Comparison of ENCODE assay signal across 7 mouse cellular contexts in genomic region chr12:45074611-45075342, GRCm38 (mm10). TPM values are rescaled to one million over a fixed set of nuclear protein-coding genes. Genes with fewer than 3 reads are reported as not detected.
DNase-seq lines count a peak whose midpoint lies in the region; ATAC-seq and TF ChIP-seq lines count a peak whose summit lies in the region.

TSS of gene Stxbp6 (minus strand) at chr12:45074709.

- H3K27me3 ChIP-seq in limb, embryonic 12.5 days, result no peaks in the 10 kb centered on the region
- peaks cover 2% of the 10 kb centered on the region; the same call in 1 of the 2 replicates for H3K27me3 ChIP-seq in midbrain, embryonic 13.5 days

- H3K36me3 ChIP-seq in limb, embryonic 12.5 days, result no peaks in the 10 kb centered on the region
- no peaks in the 10 kb centered on the region for H3K36me3 ChIP-seq in midbrain, embryonic 13.5 days

- 2% methylated on average over 20 of the region's 20 CpGs for WGBS in limb, embryonic 12.5 days
- 1% methylated on average over 20 of the region's 20 CpGs for WGBS in midbrain, embryonic 13.5 days

- DNase-seq in adrenal gland, adult 18-20 months (ENCODE audit: low spot score in 2 of 2), result peak; percentile 73 to 90
- peak; percentile 74 for DNase-seq in kidney, adult 11 months
- DNase-seq in testis, postnatal 10 days (ENCODE audit: low spot score), result peak; percentile 85

- ATAC-seq in granulocyte monocyte progenitor cell, adult 5-6 weeks (replicated peaks; ENCODE audit: poor library complexity, severe bottlenecking), result peak; percentile 64
- ATAC-seq in limb, embryonic 12.5 days (ENCODE audit: insufficient number of reproducible peaks, insufficient read depth, low FRiP score, low TSS enrichment, low read depth), result peak; percentile 32; the same call in 1 of the 2 replicates
- peak; percentile 48 for ATAC-seq in midbrain, embryonic 13.5 days

- H3K4me2 ChIP-seq in limb, embryonic 12.5 days, result peak within 1 kb of the TSS; percentile 90
- H3K4me2 ChIP-seq in midbrain, embryonic 13.5 days (replicated peaks), result peak within 1 kb of the TSS; percentile 88

- TF ChIP-seq POLR2A in cortical plate, adult 2 months (IDR thresholded peaks at IDR 0.05; ENCODE audit: extremely low read depth, insufficient read depth, low read length), result no peak

- H3K9me3 ChIP-seq in limb, embryonic 12.5 days, result no peaks in the 10 kb centered on the region
- no peaks in the 10 kb centered on the region for H3K9me3 ChIP-seq in midbrain, embryonic 13.5 days

- H3K4me1 ChIP-seq in cortical plate, adult 2 months (ENCODE audit: control insufficient read depth, insufficient read depth, low read length), result no peaks in the 10 kb centered on the region; the same call in 1 of the 2 replicates
- peaks cover 31% of the 10 kb centered on the region for H3K4me1 ChIP-seq in limb, embryonic 12.5 days (replicated peaks)
- peaks cover 19% of the 10 kb centered on the region for H3K4me1 ChIP-seq in midbrain, embryonic 13.5 days (replicated peaks)

- H3K4me3 ChIP-seq in cortical plate, adult 2 months (ENCODE audit: insufficient read depth, low read length), result peak within 1 kb of the TSS; percentile 85
- H3K4me3 ChIP-seq in limb, embryonic 12.5 days (replicated peaks), result peak within 1 kb of the TSS; percentile 75
- peak within 1 kb of the TSS; percentile 68 for H3K4me3 ChIP-seq in midbrain, embryonic 13.5 days (replicated peaks)

- H3K27ac ChIP-seq in cortical plate, adult 2 months (ENCODE audit: insufficient read depth, low read length), result peak within 1 kb of the TSS; percentile 95
- peak within 1 kb of the TSS; percentile 95 for H3K27ac ChIP-seq in limb, embryonic 12.5 days
- peak within 1 kb of the TSS; percentile 63 for H3K27ac ChIP-seq in midbrain, embryonic 13.5 days

- peak within 1 kb of the TSS; percentile 95 for H3K9ac ChIP-seq in limb, embryonic 12.5 days (replicated peaks)
- peak within 1 kb of the TSS; percentile 73 for H3K9ac ChIP-seq in midbrain, embryonic 13.5 days (replicated peaks)

- no peak for TF ChIP-seq CTCF in cortical plate, adult 2 months (IDR thresholded peaks at IDR 0.05; ENCODE audit: extremely low read depth, insufficient read depth, low read length)

RNA-seq across cellular contexts. Expression of gene Stxbp6, which starts in this region (rescaled TPM):
- total RNA-seq in adrenal gland, adult 18-20 months (2021), result 10 to 100 TPM in 1 of 2 experiments, 1 to 10 TPM in 1; 9.5 to 11.8 TPM
- 47.0 and 56.4 TPM in 2 replicates for polyA plus RNA-seq in cortical plate, adult 2 months (2012; rRNA removed)
- total RNA-seq in granulocyte monocyte progenitor cell, adult 5-6 weeks (2014; fragmentation: Nextera tagmentation), result 8.3 and 18.3 TPM in 2 replicates
- 4.5 and 6.4 TPM in 2 replicates for total RNA-seq in granulocyte monocyte progenitor cell, adult 5-6 weeks (2017)
- polyA plus RNA-seq in limb, embryonic 12.5 days (2016; fragmentation: Nextera tagmentation; extraction: Ambion mirVana), result 24.6 and 29.1 TPM in 2 replicates
- 9.5 and 9.6 TPM in 2 replicates for polyA plus RNA-seq in midbrain, embryonic 13.5 days (2015; fragmentation: Nextera tagmentation; extraction: Ambion mirVana)

Comparison
In these comparisons a context has a peak if more than half of its experiments do, and no peak if none do; other contexts are left out.
1. Peak in every context shown above with its lines: DNase-seq, ATAC-seq, H3K4me3 ChIP-seq and H3K27ac ChIP-seq.